Mouse (Mus musculus): ENCODE results near the gene Arhgap32.

DNA sequence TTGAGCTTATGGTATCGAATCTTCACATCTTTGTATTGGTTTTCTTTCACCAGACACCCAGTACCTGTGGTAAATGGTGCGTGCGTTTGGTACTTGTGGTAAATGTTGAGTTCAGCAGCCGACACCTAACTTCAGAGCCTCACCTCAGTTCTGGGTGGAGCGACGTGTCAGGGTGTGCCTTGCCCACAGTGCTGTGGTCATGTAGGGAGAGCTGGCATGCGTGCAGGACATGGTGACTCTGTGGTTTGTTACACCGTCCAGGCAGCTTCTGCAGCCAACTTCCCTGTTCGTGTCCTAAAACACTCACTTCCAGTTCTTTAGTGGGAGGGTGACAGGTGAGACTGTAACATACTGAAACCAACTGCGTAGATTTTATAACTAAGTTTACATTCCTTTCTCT lies 123.5 kb downstream of the Arhgap32 start:
- no peak for TF ChIP-seq KAT2A (conservative IDR thresholded peaks at IDR 0.05; ENCODE audit: low read depth, low read length)
- no peak for TF ChIP-seq TAL1 (IDR thresholded peaks at IDR 0.05; ENCODE audit: low read length)
- no peak for TF ChIP-seq MAX (IDR thresholded peaks at IDR 0.05; ENCODE audit: low read length)
- no peak for TF ChIP-seq CHD1 (IDR thresholded peaks at IDR 0.05; ENCODE audit: low read depth, low read length)
- TF ChIP-seq TCF12 (IDR thresholded peaks at IDR 0.05; ENCODE audit: low read depth, low read length) = no peak
- TF ChIP-seq USF2 (IDR thresholded peaks at IDR 0.05; ENCODE audit: borderline replicate concordance in 1 of 2, insufficient read depth in 1 of 2, low read depth in 1 of 2, low read length in 2 of 2) = no peak
- TF ChIP-seq NELFE (IDR thresholded peaks at IDR 0.05; ENCODE audit: low read depth, low read length) = no peak
- no peak for TF ChIP-seq MAFK (IDR thresholded peaks at IDR 0.05; ENCODE audit: borderline replicate concordance, low read depth, low read length)
- no peak for TF ChIP-seq ETS1 (IDR thresholded peaks at IDR 0.05; ENCODE audit: low read depth, low read length)
